Mouse (Mus musculus): ENCODE data around the gene Wdfy1. TPM values are rescaled to one million over a fixed set of nuclear protein-coding genes. Genes with fewer than 3 reads are reported as not detected.

The Wdfy1 gene
- polyA plus RNA-seq, 1 experiment from 2014 or later: 25.3 TPM

DNA sequence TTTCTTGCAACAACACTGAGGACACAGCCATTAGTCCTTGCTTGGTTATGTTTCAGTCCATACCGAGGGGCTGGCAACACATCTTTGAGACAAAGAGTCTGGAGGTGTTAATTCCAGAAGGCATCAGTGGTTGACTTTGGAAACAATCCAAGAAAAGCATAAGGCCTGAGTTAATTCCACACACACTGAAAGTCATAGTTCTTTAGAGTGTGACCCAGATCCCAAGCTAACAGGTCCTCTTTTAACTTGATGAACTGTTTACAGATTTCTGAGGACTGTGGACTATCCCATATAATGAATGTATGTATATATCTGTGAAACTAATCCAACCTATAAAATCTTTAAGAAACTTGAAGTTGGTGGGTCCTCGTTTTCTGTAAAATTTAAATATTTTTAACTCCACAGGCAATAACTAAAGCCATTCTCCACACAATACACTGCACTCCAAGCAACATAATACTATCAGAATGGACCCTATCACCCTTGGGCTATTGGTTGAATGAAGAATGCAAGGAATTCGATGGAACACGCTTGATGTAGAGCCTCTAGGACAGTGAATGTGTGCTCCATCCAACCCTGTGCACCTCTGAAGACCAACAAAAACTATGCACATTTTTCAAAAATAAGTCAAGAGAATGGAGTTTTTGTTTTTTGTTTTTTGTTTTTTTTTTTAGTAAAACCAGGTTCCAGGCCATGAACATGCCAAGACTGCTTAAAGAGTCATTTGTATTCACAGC, 120.0 kb downstream of the Wdfy1 start:
- H3K27ac ChIP-seq (ENCODE audit: poor library complexity, severe bottlenecking): no peak overlapping the region
- no peaks in the 10 kb centered on the region for H3K36me3 ChIP-seq
- H3K4me2 ChIP-seq: no peak overlapping the region
- H3K9ac ChIP-seq: no peak overlapping the region
- 0 out of 2 replicates have a peak, but pooled peaks cover 3% of the 10 kb centered on the region for H3K4me1 ChIP-seq (replicated peaks)
- WGBS: 59% methylated on average over 4 of the region's 4 CpGs
- H3K4me3 ChIP-seq: no peak overlapping the region
- ATAC-seq (ENCODE audit: insufficient number of reproducible peaks, low FRiP score): no peak
- H3K9me3 ChIP-seq (replicated peaks): no peaks in the 10 kb centered on the region
- H3K27me3 ChIP-seq (replicated peaks): no peaks in the 10 kb centered on the region

DNA sequence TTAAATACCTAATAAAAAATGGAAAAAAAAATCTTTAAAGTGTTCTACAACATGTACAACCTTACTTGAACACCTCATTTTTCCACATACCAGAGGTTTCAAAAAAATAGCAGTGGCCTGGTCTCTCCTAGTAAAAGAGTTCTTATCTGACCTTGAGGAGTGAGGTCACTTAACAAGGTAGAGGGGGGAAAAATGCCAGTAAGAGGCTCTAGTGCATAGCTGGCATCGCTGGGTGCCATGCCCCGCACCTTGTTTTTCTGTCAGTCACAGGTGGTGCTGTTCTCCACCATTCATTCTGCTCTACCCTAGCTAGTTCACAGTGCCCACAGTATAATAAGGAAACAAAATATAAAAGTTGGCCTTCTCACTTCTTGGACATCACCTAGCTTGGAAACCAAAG, 121.0 kb downstream of the Wdfy1 start:
- Histone ChIP-seq H3K9me3 (replicated peaks) (no peaks in the 10 kb centered on the region), H3K4me1 (replicated peaks) (0 out of 2 replicates have a peak, but pooled peaks cover 3% of the 10 kb centered on the region), H3K4me2 (no peak overlapping the region), H3K27me3 (replicated peaks) (no peaks in the 10 kb centered on the region), H3K9ac (no peak overlapping the region), H3K36me3 (no peaks in the 10 kb centered on the region), H3K27ac (ENCODE audit: poor library complexity, severe bottlenecking) (no peak overlapping the region), H3K4me3 (no peak overlapping the region)
- no peak for ATAC-seq (ENCODE audit: insufficient number of reproducible peaks, low FRiP score)
- WGBS: 93% methylated on average over 2 of the region's 2 CpGs

Other genes with a start within 250 kb of the Wdfy1 start
- 0.17 and 0.20 TPM in 2 replicates for gene Ap1s3, start 104.2 kb downstream of the Wdfy1 start, polyA plus RNA-seq (2016; fragmentation: Nextera tagmentation; extraction: Ambion mirVana)
- 45.5 and 47.1 TPM in 2 replicates for gene Mrpl44, start 125 bp downstream of the Wdfy1 start, polyA plus RNA-seq (2016; fragmentation: Nextera tagmentation; extraction: Ambion mirVana)
- gene Serpine2, start 85.0 kb upstream of the Wdfy1 start, polyA plus RNA-seq (2016; fragmentation: Nextera tagmentation; extraction: Ambion mirVana): 171 and 177 TPM in 2 replicates